Mouse (Mus musculus): ENCODE results near the gene Fam184b.

Gene Fam184b

DNA sequence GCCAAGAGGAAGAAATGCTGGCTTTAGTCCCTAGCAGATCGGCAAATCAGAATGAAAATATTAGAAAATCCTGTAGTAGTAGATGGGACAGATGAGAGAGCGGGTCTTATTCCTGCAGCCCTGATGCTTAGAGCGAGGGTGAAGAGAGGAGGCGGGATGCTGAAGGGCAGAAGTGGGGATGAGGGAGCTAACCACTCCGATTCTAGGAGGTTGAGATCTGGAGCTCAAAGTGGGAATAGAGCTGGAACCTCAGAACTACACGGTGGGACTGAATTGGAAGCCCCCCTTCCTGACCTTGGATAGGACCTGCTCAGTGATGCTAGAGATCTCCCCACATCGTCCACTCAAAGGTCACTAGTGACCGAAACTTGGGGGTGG lies 290 bp upstream of the Fam184b start:
- TF ChIP-seq POU5F1 (IDR thresholded peaks at IDR 0.05; ENCODE audit: borderline replicate concordance, low read length): no peak
- no peak for TF ChIP-seq NANOG (IDR thresholded peaks at IDR 0.05; ENCODE audit: borderline replicate concordance, low read length)

GRCm38 (mm10) chr5:45638378-45638777 lies 1.0 kb downstream of the Fam184b start:
- H3K9me3 ChIP-seq (ENCODE audit: low read length): no peaks in the 10 kb centered on the region
- TF ChIP-seq NANOG (IDR thresholded peaks at IDR 0.05; ENCODE audit: borderline replicate concordance, low read length) (no peak), POU5F1 (IDR thresholded peaks at IDR 0.05; ENCODE audit: borderline replicate concordance, low read length) (no peak), CTCF (conservative IDR thresholded peaks at IDR 0.05; ENCODE audit: low read length) (no peak)
- H3K4me1 ChIP-seq (replicated peaks; ENCODE audit: low read depth, low read length): peaks cover 16% of the 10 kb centered on the region
- H3K27me3 ChIP-seq (ENCODE audit: insufficient read depth, low read length): peaks cover 51% of the 10 kb centered on the region
- no peak overlapping the region for H3K4me3 ChIP-seq (replicated peaks; ENCODE audit: low read length)
- H3K36me3 ChIP-seq (ENCODE audit: insufficient read depth, low read length): no peaks in the 10 kb centered on the region

More for the DNA sequence above, 290 bp upstream of the Fam184b start:
- H3K36me3 ChIP-seq (ENCODE audit: insufficient read depth, low read length): no peaks in the 10 kb centered on the region
- peak overlapping the region; percentile 82 for H3K4me3 ChIP-seq (replicated peaks; ENCODE audit: low read length)
- peaks cover 52% of the 10 kb centered on the region for H3K27me3 ChIP-seq (ENCODE audit: insufficient read depth, low read length)
- peaks cover 16% of the 10 kb centered on the region for H3K4me1 ChIP-seq (replicated peaks; ENCODE audit: low read depth, low read length)
- no peaks in the 10 kb centered on the region for H3K9me3 ChIP-seq (ENCODE audit: low read length)

- Histone ChIP-seq H3K27me3 (ENCODE audit: insufficient read depth, low read length) (no peaks in the 10 kb centered on the region), H3K4me3 (replicated peaks; ENCODE audit: low read length) (no peak overlapping the region), H3K9me3 (ENCODE audit: low read length) (peaks cover 8% of the 10 kb centered on the region; the same call in 1 of the 2 replicates), H3K4me1 (replicated peaks; ENCODE audit: low read depth, low read length) (no peaks in the 10 kb centered on the region), H3K36me3 (ENCODE audit: insufficient read depth, low read length) (no peaks in the 10 kb centered on the region)
- TF ChIP-seq CTCF (conservative IDR thresholded peaks at IDR 0.05; ENCODE audit: low read length): no peak
Measured at GRCm38 (mm10) chr5:45629470-45629869, 9.9 kb downstream of the Fam184b start.

DNA sequence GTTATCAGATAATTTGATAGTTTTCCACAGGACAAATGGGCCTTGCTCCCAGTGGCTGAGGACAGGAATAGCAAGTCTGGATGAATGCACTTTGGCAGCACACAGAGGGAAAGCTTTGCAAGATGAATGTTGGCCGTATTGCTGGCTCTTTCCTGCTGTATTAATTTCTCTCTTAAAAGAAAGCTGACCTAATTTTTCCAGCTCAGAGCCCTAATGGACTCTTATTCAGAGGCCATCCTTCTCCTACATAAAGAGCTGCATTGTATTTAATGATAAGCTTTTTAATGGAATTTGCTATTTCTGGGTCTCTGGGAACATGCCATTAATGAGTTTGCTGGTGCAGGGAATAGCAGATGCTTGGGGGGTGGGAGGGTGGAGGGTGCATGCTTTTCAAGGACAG lies 11.6 kb downstream of the Fam184b start:
- H3K4me1 ChIP-seq (replicated peaks; ENCODE audit: low read depth, low read length): no peaks in the 10 kb centered on the region
- H3K4me3 ChIP-seq (replicated peaks; ENCODE audit: low read length): no peak overlapping the region
- TF ChIP-seq NANOG (IDR thresholded peaks at IDR 0.05; ENCODE audit: borderline replicate concordance, low read length) (no peak), CTCF (conservative IDR thresholded peaks at IDR 0.05; ENCODE audit: low read length) (no peak), POU5F1 (IDR thresholded peaks at IDR 0.05; ENCODE audit: borderline replicate concordance, low read length) (no peak)
- H3K36me3 ChIP-seq (ENCODE audit: insufficient read depth, low read length): no peaks in the 10 kb centered on the region
- H3K27me3 ChIP-seq (ENCODE audit: insufficient read depth, low read length): no peaks in the 10 kb centered on the region
- peaks cover 25% of the 10 kb centered on the region for H3K9me3 ChIP-seq (ENCODE audit: low read length)

- no peak overlapping the region for H3K4me3 ChIP-seq (replicated peaks; ENCODE audit: low read length)
- H3K9me3 ChIP-seq (ENCODE audit: low read length): peaks cover 81% of the 10 kb centered on the region
- TF ChIP-seq CTCF (conservative IDR thresholded peaks at IDR 0.05; ENCODE audit: low read length) (no peak), POU5F1 (IDR thresholded peaks at IDR 0.05; ENCODE audit: borderline replicate concordance, low read length) (no peak), NANOG (IDR thresholded peaks at IDR 0.05; ENCODE audit: borderline replicate concordance, low read length) (no peak)
Measured at GRCm38 (mm10) chr5:45621511-45621910, 17.9 kb downstream of the Fam184b start.

DNA sequence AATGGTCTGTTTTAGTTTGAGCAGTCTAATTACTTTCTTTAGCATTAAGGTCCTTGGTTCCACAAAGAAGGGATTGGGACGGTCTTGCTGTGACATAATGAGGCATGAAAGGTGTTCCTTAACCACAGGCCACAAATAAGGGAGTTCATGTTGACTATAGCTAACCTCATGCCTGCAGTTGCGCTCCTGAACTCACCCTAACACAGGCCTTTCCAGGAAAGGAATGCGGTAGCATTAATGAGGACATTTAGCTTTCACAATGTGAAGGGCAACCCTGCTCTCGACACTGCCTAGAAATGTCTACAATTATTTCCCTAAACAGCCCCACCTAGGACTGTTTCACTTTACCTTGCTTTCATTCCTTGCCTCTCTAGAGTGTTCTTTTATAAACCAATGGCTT lies 40.4 kb downstream of the Fam184b start:
- no peaks in the 10 kb centered on the region for H3K27me3 ChIP-seq (ENCODE audit: insufficient read depth, low read length)
- H3K36me3 ChIP-seq (ENCODE audit: insufficient read depth, low read length): no peaks in the 10 kb centered on the region
- H3K4me1 ChIP-seq (replicated peaks; ENCODE audit: low read depth, low read length): no peaks in the 10 kb centered on the region
- no peak overlapping the region for H3K4me3 ChIP-seq (replicated peaks; ENCODE audit: low read length)
- no peak for TF ChIP-seq CTCF (conservative IDR thresholded peaks at IDR 0.05; ENCODE audit: low read length)
- no peak for TF ChIP-seq NANOG (IDR thresholded peaks at IDR 0.05; ENCODE audit: borderline replicate concordance, low read length)
- TF ChIP-seq POU5F1 (IDR thresholded peaks at IDR 0.05; ENCODE audit: borderline replicate concordance, low read length): no peak
- H3K9me3 ChIP-seq (ENCODE audit: low read length): no peaks in the 10 kb centered on the region; the same call in 1 of the 2 replicates

More at GRCm38 (mm10) chr5:45621511-45621910, 17.9 kb downstream of the Fam184b start:
- peaks cover 7% of the 10 kb centered on the region; the same call in 1 of the 2 replicates for H3K4me1 ChIP-seq (replicated peaks; ENCODE audit: low read depth, low read length)
- H3K36me3 ChIP-seq (ENCODE audit: insufficient read depth, low read length): no peaks in the 10 kb centered on the region
- H3K27me3 ChIP-seq (ENCODE audit: insufficient read depth, low read length): no peaks in the 10 kb centered on the region

GRCm38 (mm10) chr5:45595363-45596039 lies 43.9 kb downstream of the Fam184b start:
- Histone ChIP-seq H3K27me3 (ENCODE audit: insufficient read depth, low read length) (no peaks in the 10 kb centered on the region), H3K9me3 (ENCODE audit: low read length) (no peaks in the 10 kb centered on the region; the same call in 1 of the 2 replicates)
- TF ChIP-seq CTCF (conservative IDR thresholded peaks at IDR 0.05; ENCODE audit: low read length) (no peak), NANOG (IDR thresholded peaks at IDR 0.05; ENCODE audit: borderline replicate concordance, low read length) (no peak), POU5F1 (IDR thresholded peaks at IDR 0.05; ENCODE audit: borderline replicate concordance, low read length) (no peak)

GRCm38 (mm10) chr5:45593276-45593675 lies 46.1 kb downstream of the Fam184b start:
- Histone ChIP-seq H3K27me3 (ENCODE audit: insufficient read depth, low read length) (no peaks in the 10 kb centered on the region), H3K36me3 (ENCODE audit: insufficient read depth, low read length) (no peaks in the 10 kb centered on the region), H3K9me3 (ENCODE audit: low read length) (no peaks in the 10 kb centered on the region; the same call in 1 of the 2 replicates), H3K4me3 (replicated peaks; ENCODE audit: low read length) (no peak overlapping the region), H3K4me1 (replicated peaks; ENCODE audit: low read depth, low read length) (no peaks in the 10 kb centered on the region)
- TF ChIP-seq NANOG (IDR thresholded peaks at IDR 0.05; ENCODE audit: borderline replicate concordance, low read length) (no peak), POU5F1 (IDR thresholded peaks at IDR 0.05; ENCODE audit: borderline replicate concordance, low read length) (no peak), CTCF (conservative IDR thresholded peaks at IDR 0.05; ENCODE audit: low read length) (no peak)

More at GRCm38 (mm10) chr5:45595363-45596039, 43.9 kb downstream of the Fam184b start:
- no peaks in the 10 kb centered on the region for H3K4me1 ChIP-seq (replicated peaks; ENCODE audit: low read depth, low read length)
- no peak overlapping the region for H3K4me3 ChIP-seq (replicated peaks; ENCODE audit: low read length)
- H3K36me3 ChIP-seq (ENCODE audit: insufficient read depth, low read length): no peaks in the 10 kb centered on the region

DNA sequence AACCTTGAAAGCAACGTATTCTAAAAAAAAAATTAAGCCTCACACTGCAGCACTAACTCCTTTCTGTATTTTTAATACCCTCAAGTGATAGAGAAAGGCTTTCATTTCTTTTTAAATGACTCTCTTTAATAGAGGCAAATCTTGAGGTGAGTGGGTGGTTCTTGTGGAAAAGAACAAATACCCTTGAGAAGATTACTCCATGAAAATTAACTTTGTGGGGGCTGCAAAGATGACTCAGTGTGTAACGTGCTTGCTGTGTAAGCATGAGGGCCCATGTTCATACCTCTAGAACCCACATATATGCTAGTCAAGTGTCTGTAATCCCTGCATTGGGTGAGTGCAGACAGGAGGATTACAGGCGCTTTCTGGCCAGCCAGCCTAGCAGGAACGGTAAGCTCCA lies 49.3 kb downstream of the Fam184b start:
- H3K9me3 ChIP-seq (ENCODE audit: low read length): no peaks in the 10 kb centered on the region
- no peaks in the 10 kb centered on the region for H3K36me3 ChIP-seq (ENCODE audit: insufficient read depth, low read length)
- TF ChIP-seq NANOG (IDR thresholded peaks at IDR 0.05; ENCODE audit: borderline replicate concordance, low read length) (no peak), CTCF (conservative IDR thresholded peaks at IDR 0.05; ENCODE audit: low read length) (no peak), POU5F1 (IDR thresholded peaks at IDR 0.05; ENCODE audit: borderline replicate concordance, low read length) (no peak)
- H3K27me3 ChIP-seq (ENCODE audit: insufficient read depth, low read length): no peaks in the 10 kb centered on the region
- H3K4me3 ChIP-seq (replicated peaks; ENCODE audit: low read length): no peak overlapping the region
- no peaks in the 10 kb centered on the region for H3K4me1 ChIP-seq (replicated peaks; ENCODE audit: low read depth, low read length)

Measured in E14TG2a.4 (cell line).